ENCODE assay signal across 16 mouse cellular contexts in the genomic region with DNA sequence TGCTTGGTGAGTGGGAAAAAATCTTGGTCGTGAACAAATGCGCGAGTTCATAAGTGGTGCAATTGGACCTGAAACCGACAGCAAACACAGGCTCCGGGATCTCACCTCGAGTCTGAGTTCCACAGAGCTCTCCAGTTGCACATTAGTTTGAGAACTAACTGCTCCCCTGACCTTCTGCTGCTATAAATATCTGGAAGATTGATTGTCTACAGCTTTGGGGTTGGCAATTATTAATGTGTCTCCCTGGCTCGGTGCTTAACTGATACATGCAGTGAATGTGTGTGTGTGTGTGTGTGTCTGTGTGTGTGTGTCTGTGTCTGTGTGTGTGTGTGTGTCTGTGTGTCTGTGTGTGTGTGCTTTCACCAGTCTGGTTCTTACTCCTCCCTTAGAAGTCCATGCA.
"Had no signal": no experiment of that assay in that cellular context is flagged by ENCODE, and none has a peak within 500 bp of the region (broad histone marks: within the 10 kb centered on the region; RNA-seq: fewer than 3 reads in every experiment).

No protein-coding gene starts in this region.

- ATAC-seq: liver, embryonic 12.5 days; lung, postnatal 0 days; midbrain, embryonic 13.5 days had no signal

- H3K4me2 ChIP-seq: kidney, embryonic 15.5 days; limb, embryonic 15.5 days; liver, embryonic 12.5 days; midbrain, embryonic 13.5 days; neural tube, embryonic 15.5 days had no signal

- H3K9ac ChIP-seq: kidney, embryonic 15.5 days; limb, embryonic 15.5 days; liver, embryonic 12.5 days; midbrain, embryonic 13.5 days; neural tube, embryonic 15.5 days had no signal

- H3K36me3 ChIP-seq: kidney, embryonic 15.5 days; limb, embryonic 15.5 days; liver, embryonic 12.5 days; midbrain, embryonic 13.5 days; neural tube, embryonic 15.5 days had no signal

- H3K4me1 ChIP-seq: limb, embryonic 15.5 days; liver, embryonic 12.5 days; megakaryocyte, embryonic 14.5 days; midbrain, embryonic 13.5 days had no signal

- DNase-seq: kidney, adult 11 months; kidney, postnatal 25 days; layer of hippocampus, adult 9-11 months; layer of hippocampus, postnatal 36 days; lung, postnatal 4 days; right cerebral cortex, adult 18-20 months; right cerebral cortex, postnatal 25 days; thymus, postnatal 4 days had no signal

- H3K4me3 ChIP-seq: kidney, embryonic 15.5 days; limb, embryonic 15.5 days; liver, embryonic 12.5 days; megakaryocyte, embryonic 14.5 days; midbrain, embryonic 13.5 days; myocyte; neural tube, embryonic 15.5 days had no signal

- H3K27ac ChIP-seq: kidney, embryonic 15.5 days; limb, embryonic 15.5 days; liver, embryonic 12.5 days; midbrain, embryonic 13.5 days; neural tube, embryonic 15.5 days had no signal

- H3K9me3 ChIP-seq: kidney, embryonic 15.5 days; limb, embryonic 15.5 days; midbrain, embryonic 13.5 days; neural tube, embryonic 15.5 days had no signal

- H3K27me3 ChIP-seq: kidney, embryonic 15.5 days; limb, embryonic 15.5 days; liver, embryonic 12.5 days; megakaryocyte, embryonic 14.5 days; midbrain, embryonic 13.5 days; neural tube, embryonic 15.5 days had no signal
